Mouse (Mus musculus) midbrain, embryonic 11.5 days (tissue): ENCODE data around the gene Emc9. TPM values are rescaled to one million over a fixed set of nuclear protein-coding genes. Genes with fewer than 3 reads are reported as not detected.

ENCODE experiments used
- ATAC-seq: fragments of 200-750 bp; cut with Nextera tagmentation; 2 replicates; pipeline ENCODE4 v1.8.0; 2017; ENCODE audit warnings: moderate TSS enrichment, moderate library complexity; ENCODE audit not compliant: low FRiP score
- DNase-seq: peaks from one replicate; pipeline ENCODE4 v3.0.0; 2015; ENCODE audit warnings: low spot score; ENCODE audit errors: missing footprints
- H3K27ac ChIP-seq: fragments of 300-500 bp; sonication (generic); 2 replicates; pipeline ENCODE4 v1.5.1; 2014; ENCODE audit warnings: low read depth, low read length
- H3K27me3 ChIP-seq: fragments of 300-500 bp; sonication (generic); 2 replicates; pipeline ENCODE4 v1.6.1; 2014; ENCODE audit warnings: mild to moderate bottlenecking, low read length, moderate library complexity, mixed read lengths; ENCODE audit not compliant: control insufficient read depth, insufficient read depth
- H3K36me3 ChIP-seq: fragments of 300-500 bp; sonication (generic); 2 replicates; pipeline ENCODE4 v1.6.1; 2014; ENCODE audit warnings: mild to moderate bottlenecking, low read length, moderate library complexity, mixed read lengths; ENCODE audit not compliant: control insufficient read depth, insufficient read depth
- H3K4me1 ChIP-seq: fragments of 300-500 bp; sonication (generic); 2 replicates; pipeline ENCODE4 v1.6.1; 2014; ENCODE audit warnings: low read length; ENCODE audit not compliant: control insufficient read depth, insufficient read depth
- H3K4me2 ChIP-seq: fragments of 300-500 bp; sonication (generic); 2 replicates; pipeline ENCODE4 v1.6.1; 2014; ENCODE audit warnings: mild to moderate bottlenecking, moderate library complexity
- H3K4me3 ChIP-seq: fragments of 300-500 bp; sonication (generic); 2 replicates; pipeline ENCODE4 v1.5.1; 2014; ENCODE audit warnings: low read depth, low read length
- H3K9ac ChIP-seq: fragments of 300-500 bp; sonication (generic); 2 replicates; pipeline ENCODE4 v1.6.1; 2014; ENCODE audit warnings: low read length
- H3K9me3 ChIP-seq: fragments of 300-500 bp; sonication (generic); 2 replicates; pipeline ENCODE4 v1.6.1; 2016; ENCODE audit warnings: low read length; ENCODE audit not compliant: control insufficient read depth
- WGBS: fragments of 180-500 bp; shearing (Covaris S2); extraction: QIAGEN DNeasy Blood & Tissue Kit; methylation state at CpG from one replicate; pipeline ENCODE4 v1.1.7; 2014; 5-methylcytosine and 5-hydroxymethylcytosine counted together
- polyA plus RNA-seq: library from polyadenylated mRNA; unstranded; fragments of >200 nt; fragmentation: Nextera tagmentation; extraction: Ambion mirVana; gene quantifications from 2 replicates; pipeline ENCODE4 v1.2.1, GENCODE M21; 2014

Gene Emc9
- polyA plus RNA-seq, 1 experiment from 2014 or later = 8.4 TPM

DNA sequence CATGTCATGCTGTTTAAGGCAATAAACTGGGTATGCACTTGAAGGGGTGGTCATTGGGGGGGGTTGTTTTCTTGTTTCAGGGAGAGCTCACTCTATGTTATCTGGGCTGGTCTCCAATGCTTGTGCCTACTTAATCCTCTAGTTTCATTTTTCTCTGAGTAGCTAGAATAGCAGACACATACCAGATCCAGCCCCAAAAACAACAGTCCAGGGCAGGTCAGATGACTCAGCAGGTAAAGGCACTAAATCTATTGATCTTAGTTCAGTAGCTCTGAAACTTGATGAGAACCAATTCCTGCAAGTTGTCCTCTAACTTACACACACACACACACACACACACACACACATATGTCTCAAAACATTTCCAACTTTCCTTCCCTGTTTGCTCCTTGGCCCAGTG, 13.3 kb downstream of the Emc9 start:
- H3K4me1 ChIP-seq = no peaks in the 10 kb centered on the region
- H3K36me3 ChIP-seq = peaks cover 3% of the 10 kb centered on the region; the same call in 1 of the 2 replicates
- no peak overlapping the region for H3K4me2 ChIP-seq
- no peaks in the 10 kb centered on the region for H3K9me3 ChIP-seq
- DNase-seq = no peak
- no peaks in the 10 kb centered on the region for H3K27me3 ChIP-seq
- H3K27ac ChIP-seq = no peak overlapping the region
- no peak for ATAC-seq
- H3K4me3 ChIP-seq = no peak overlapping the region
- H3K9ac ChIP-seq = no peak overlapping the region

GRCm38 (mm10) chr14:55570588-55570987, 14.5 kb downstream of the Emc9 start:
- no peak for ATAC-seq
- peaks cover 4% of the 10 kb centered on the region; the same call in 1 of the 2 replicates for H3K36me3 ChIP-seq

GRCm38 (mm10) chr14:55567496-55567895, 17.6 kb downstream of the Emc9 start:
- peaks cover 7% of the 10 kb centered on the region; the same call in 1 of the 2 replicates for H3K36me3 ChIP-seq
- WGBS = 90% methylated on average over 3 of the region's 3 CpGs

More at GRCm38 (mm10) chr14:55570588-55570987, 14.5 kb downstream of the Emc9 start:
- Histone ChIP-seq H3K27me3 (no peaks in the 10 kb centered on the region), H3K27ac (no peak overlapping the region), H3K4me2 (no peak overlapping the region), H3K9me3 (no peaks in the 10 kb centered on the region), H3K9ac (no peak overlapping the region), H3K4me3 (no peak overlapping the region), H3K4me1 (no peaks in the 10 kb centered on the region)
- WGBS = 90% methylated on average over 2 of the region's 2 CpGs
- no peak for DNase-seq

DNA sequence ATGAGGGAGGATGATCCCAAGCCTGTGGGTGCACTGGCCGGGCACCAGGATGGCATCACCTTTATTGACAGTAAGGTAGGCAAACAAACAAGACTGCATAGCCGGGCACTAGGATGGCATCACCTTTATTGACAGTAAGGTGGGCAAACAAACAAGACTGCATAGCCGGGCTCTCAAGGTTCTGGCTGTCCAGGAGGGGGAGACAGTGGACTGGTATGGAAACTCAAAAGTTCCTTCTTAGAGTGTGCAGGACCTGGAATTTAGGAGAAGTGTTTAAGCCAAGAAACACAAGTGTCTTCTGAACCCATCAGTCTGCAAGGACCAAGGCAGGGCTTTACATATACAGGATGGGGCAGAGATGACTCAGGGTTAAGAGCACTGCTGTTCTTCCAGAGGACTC, 19.4 kb downstream of the Emc9 start:
- H3K36me3 ChIP-seq = peaks cover 7% of the 10 kb centered on the region; the same call in 1 of the 2 replicates
- no peaks in the 10 kb centered on the region for H3K9me3 ChIP-seq
- H3K4me2 ChIP-seq = no peak overlapping the region
- H3K9ac ChIP-seq = no peak overlapping the region
- H3K4me3 ChIP-seq = no peak overlapping the region
- 88% methylated on average over 3 of the region's 3 CpGs for WGBS
- DNase-seq (no peak), ATAC-seq (no peak)
- H3K27me3 ChIP-seq = no peaks in the 10 kb centered on the region
- H3K4me1 ChIP-seq = peaks cover 6% of the 10 kb centered on the region
- no peak overlapping the region for H3K27ac ChIP-seq

More at GRCm38 (mm10) chr14:55567496-55567895, 17.6 kb downstream of the Emc9 start:
- H3K4me3 ChIP-seq = no peak overlapping the region
- H3K27me3 ChIP-seq = no peaks in the 10 kb centered on the region
- H3K9ac ChIP-seq = no peak overlapping the region
- H3K4me2 ChIP-seq = no peak overlapping the region
- H3K4me1 ChIP-seq = no peaks in the 10 kb centered on the region
- no peaks in the 10 kb centered on the region for H3K9me3 ChIP-seq
- no peak for ATAC-seq
- DNase-seq = no peak
- H3K27ac ChIP-seq = no peak overlapping the region

- H3K27ac ChIP-seq = no peak overlapping the region
- no peaks in the 10 kb centered on the region for H3K27me3 ChIP-seq
- no peak overlapping the region for H3K4me3 ChIP-seq
- ATAC-seq = no peak
- no peak overlapping the region for H3K4me2 ChIP-seq
- H3K36me3 ChIP-seq = peaks cover 4% of the 10 kb centered on the region; the same call in 1 of the 2 replicates
- no peaks in the 10 kb centered on the region for H3K9me3 ChIP-seq
- no peak overlapping the region for H3K9ac ChIP-seq
- WGBS = 87% methylated on average over 11 of the region's 11 CpGs
- peaks cover 9% of the 10 kb centered on the region for H3K4me1 ChIP-seq
- no peak for DNase-seq
Observed at GRCm38 (mm10) chr14:55563249-55563648, 21.9 kb downstream of the Emc9 start.

DNA sequence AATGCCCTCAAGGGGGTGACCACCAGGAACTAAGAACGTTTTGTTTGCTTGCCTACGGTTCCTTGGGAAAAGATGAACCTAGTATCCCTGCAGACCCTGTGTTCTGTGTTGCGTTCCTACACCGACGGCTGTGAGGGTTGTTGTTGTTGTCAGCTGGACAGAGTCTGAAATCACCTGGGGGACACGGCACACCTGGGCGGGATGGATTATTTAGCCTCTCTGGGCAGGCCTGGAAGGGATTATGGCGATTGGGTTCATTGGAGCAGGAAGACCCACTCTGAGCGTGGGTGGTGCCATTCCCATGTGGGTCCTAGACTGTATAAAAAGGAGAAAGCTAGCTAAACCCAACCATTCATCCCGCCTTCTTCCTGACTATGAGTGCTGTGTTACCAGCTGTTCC, 23.2 kb downstream of the Emc9 start:
- Histone ChIP-seq H3K4me3 (no peak overlapping the region), H3K36me3 (peaks cover 4% of the 10 kb centered on the region; the same call in 1 of the 2 replicates), H3K27me3 (no peaks in the 10 kb centered on the region), H3K4me1 (peaks cover 9% of the 10 kb centered on the region), H3K9me3 (no peaks in the 10 kb centered on the region), H3K9ac (no peak overlapping the region), H3K27ac (no peak overlapping the region), H3K4me2 (no peak overlapping the region)
- 89% methylated on average over 10 of the region's 10 CpGs for WGBS
- DNase-seq (no peak), ATAC-seq (no peak)

DNA sequence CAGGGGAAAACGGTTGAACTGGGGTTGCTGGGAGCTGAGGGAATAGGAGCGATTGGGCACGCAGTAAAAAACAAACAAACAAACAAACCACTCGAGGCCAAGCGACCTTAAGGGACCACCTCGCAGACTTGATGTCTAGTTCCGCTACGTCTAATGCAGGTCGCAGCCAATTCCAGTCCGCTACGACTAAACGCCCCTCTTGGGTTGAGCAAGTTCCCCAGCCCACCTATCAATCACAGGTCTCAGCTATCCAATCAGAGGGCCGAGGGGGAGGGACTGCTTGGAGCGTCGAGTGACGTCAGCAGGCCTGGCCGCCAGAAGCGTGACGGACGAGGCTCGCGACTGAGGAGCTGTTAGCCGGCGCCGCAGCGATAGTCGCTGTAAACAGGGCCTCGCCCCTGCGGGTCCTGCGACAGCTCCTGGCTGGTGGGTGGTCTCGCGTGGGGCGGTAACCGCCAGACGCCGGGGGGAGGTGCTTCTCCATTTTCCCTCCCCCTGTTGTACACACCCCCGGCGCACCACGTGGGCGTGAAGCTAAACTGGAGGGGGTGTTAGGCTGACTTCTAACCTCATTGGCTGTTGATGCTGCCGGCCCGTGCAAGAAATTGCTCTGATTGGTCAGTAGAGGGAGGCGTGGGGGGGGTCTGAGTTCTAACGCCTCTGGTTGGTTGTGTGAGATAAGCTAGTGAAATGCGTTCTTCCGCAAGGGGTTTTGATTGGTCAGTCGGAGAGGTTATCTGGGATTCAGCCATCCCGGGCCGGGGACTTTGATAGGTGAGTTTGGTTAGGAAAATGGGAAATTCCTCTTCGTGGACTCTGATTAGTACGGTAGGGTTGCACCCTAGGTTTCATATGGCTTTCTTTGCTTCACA, 24.7 kb downstream of the Emc9 start, which contains the start of gene A730061H03Rik:
TSS of gene A730061H03Rik (minus strand) at position 205 of the 872 bp plus-strand sequence.
- peak; percentile 100 for DNase-seq
- Histone ChIP-seq H3K9ac (peak within 1 kb of the TSS; percentile 86), H3K4me2 (peak within 1 kb of the TSS; percentile 75), H3K27me3 (no peaks in the 10 kb centered on the region), H3K36me3 (peaks cover 1% of the 10 kb centered on the region; the same call in 1 of the 2 replicates), H3K4me3 (peak within 1 kb of the TSS; percentile 63), H3K4me1 (peaks cover 9% of the 10 kb centered on the region), H3K9me3 (no peaks in the 10 kb centered on the region), H3K27ac (peak within 1 kb of the TSS; percentile 93)
- peak; percentile 98 for ATAC-seq
- WGBS = under 1% methylated on average over 51 of the region's 51 CpGs

GRCm38 (mm10) chr14:55559799-55560201, 25.3 kb downstream of the Emc9 start, which contains the start of gene Dcaf11:
Dcaf11 (plus strand) TSS chr14:55560006.
- peak within 1 kb of the TSS; percentile 63 for H3K4me3 ChIP-seq
- H3K27me3 ChIP-seq = no peaks in the 10 kb centered on the region
- H3K27ac ChIP-seq = peak within 1 kb of the TSS; percentile 93
- peak within 1 kb of the TSS; percentile 86 for H3K9ac ChIP-seq
- peaks cover 9% of the 10 kb centered on the region for H3K4me1 ChIP-seq
- ATAC-seq = peak; percentile 85
- DNase-seq = peak; percentile 99
- H3K4me2 ChIP-seq = peak within 1 kb of the TSS; percentile 75
- no peaks in the 10 kb centered on the region for H3K36me3 ChIP-seq
- no peaks in the 10 kb centered on the region for H3K9me3 ChIP-seq
- WGBS = under 1% methylated on average over 27 of the region's 27 CpGs
